ENCODE assay signal across 21 mouse cellular contexts in the genomic region with DNA sequence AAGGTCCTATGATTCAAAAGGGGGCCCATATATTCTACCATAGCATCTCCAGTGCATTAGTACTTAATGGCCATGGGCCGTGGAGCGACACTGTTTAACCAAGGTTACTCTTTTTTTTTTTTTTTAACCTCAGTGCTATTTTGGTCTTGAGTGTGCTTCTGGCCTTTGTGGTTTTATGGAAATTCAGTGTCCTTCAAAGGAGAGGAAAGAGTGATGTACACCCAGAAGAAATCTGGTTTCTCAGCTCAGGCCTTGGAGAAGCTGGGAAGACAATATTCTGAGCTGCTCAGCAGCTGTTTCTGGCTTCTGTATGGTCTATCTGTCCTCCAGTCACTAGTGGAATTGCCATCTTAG.
A peak's percentile ranks its signal among the peaks of the same experiment; 100 is the strongest.
DNase-seq lines count a peak whose midpoint lies in the region; ATAC-seq and TF ChIP-seq lines count a peak whose summit lies in the region.
"Had no signal": no experiment of that assay in that cellular context is flagged by ENCODE, and none has a peak within 500 bp of the region (broad histone marks: within the 10 kb centered on the region; RNA-seq: fewer than 3 reads in every experiment).

No protein-coding gene starts in this region.

- H3K4me1 ChIP-seq in heart, embryonic 14.5 days (ENCODE audit: control insufficient read depth in 2 of 2, insufficient read depth in 2 of 2, low read length in 2 of 2) = peaks cover 24 to 37% of the 10 kb centered on the region in 2 experiments
- peaks cover 32% of the 10 kb centered on the region for H3K4me1 ChIP-seq in hindbrain, embryonic 14.5 days (replicated peaks; ENCODE audit: control insufficient read depth, insufficient read depth, low read length)
- peaks cover 17% of the 10 kb centered on the region for H3K4me1 ChIP-seq in hindbrain, embryonic 16.5 days (ENCODE audit: control insufficient read depth, insufficient read depth, low read depth, low read length)

- H3K36me3 ChIP-seq in heart, embryonic 14.5 days (ENCODE audit: control insufficient read depth, insufficient read depth, low read length) = no peaks in the 10 kb centered on the region
- H3K36me3 ChIP-seq in hindbrain, embryonic 14.5 days (replicated peaks; ENCODE audit: control insufficient read depth, insufficient read depth) = no peaks in the 10 kb centered on the region
- H3K36me3 ChIP-seq in hindbrain, embryonic 16.5 days (ENCODE audit: control insufficient read depth, insufficient read depth, low read length) = no peaks in the 10 kb centered on the region
- H3K36me3 ChIP-seq: embryonic facial prominence, embryonic 10.5 days; limb, embryonic 13.5 days; liver, embryonic 13.5 days had no signal

- WGBS in heart, embryonic 14.5 days = 63% methylated on average over 2 of the region's 2 CpGs
- 80% methylated on average over 2 of the region's 2 CpGs for WGBS in hindbrain, embryonic 14.5 days
- WGBS in hindbrain, embryonic 16.5 days = 77% methylated on average over 2 of the region's 2 CpGs

- peak overlapping the region; percentile 31 for H3K4me2 ChIP-seq in heart, embryonic 14.5 days (ENCODE audit: low read length)
- no peak overlapping the region for H3K4me2 ChIP-seq in hindbrain, embryonic 14.5 days (replicated peaks)
- H3K4me2 ChIP-seq in hindbrain, embryonic 16.5 days (ENCODE audit: low read length) = no peak overlapping the region
- H3K4me2 ChIP-seq: forebrain, embryonic 13.5 days; limb, embryonic 13.5 days; liver, embryonic 13.5 days; lung, embryonic 14.5 days had no signal

- H3K27me3 ChIP-seq in heart, embryonic 14.5 days (ENCODE audit: control insufficient read depth, insufficient read depth, low read length) = no peaks in the 10 kb centered on the region
- H3K27me3 ChIP-seq in hindbrain, embryonic 14.5 days (ENCODE audit: control insufficient read depth, insufficient read depth, low read length) = no peaks in the 10 kb centered on the region
- no peaks in the 10 kb centered on the region for H3K27me3 ChIP-seq in hindbrain, embryonic 16.5 days (replicated peaks; ENCODE audit: control insufficient read depth, insufficient read depth, low read length)
- H3K27me3 ChIP-seq: forebrain, embryonic 13.5 days; Patski had no signal

- no peak for TF ChIP-seq CTCF in left cerebral cortex, adult 2 months (IDR thresholded peaks at IDR 0.05)

- H3K4me3 ChIP-seq in heart, embryonic 14.5 days (ENCODE audit: control insufficient read depth in 1 of 2, insufficient read depth in 1 of 2, low read depth in 1 of 2, low read length in 2 of 2) = no peak overlapping the region
- H3K4me3 ChIP-seq in left cerebral cortex, adult 2 months = no peak overlapping the region
- no peak overlapping the region for H3K4me3 ChIP-seq in hindbrain, embryonic 14.5 days (replicated peaks; ENCODE audit: low read length)
- no peak overlapping the region for H3K4me3 ChIP-seq in hindbrain, embryonic 16.5 days (ENCODE audit: low read length)
- H3K4me3 ChIP-seq: embryonic facial prominence, embryonic 10.5 days; forebrain, embryonic 13.5 days; limb, embryonic 13.5 days; liver, embryonic 13.5 days had no signal

- ATAC-seq in heart, embryonic 14.5 days (ENCODE audit: insufficient number of reproducible peaks, insufficient read depth, low FRiP score, low read depth) = no peak
- ATAC-seq in hindbrain, embryonic 14.5 days (ENCODE audit: low FRiP score) = no peak
- ATAC-seq in hindbrain, embryonic 16.5 days = no peak
- ATAC-seq: forebrain, embryonic 13.5 days; intestine, embryonic 16.5 days; Patski had no signal

- no peak overlapping the region for H3K9ac ChIP-seq in heart, embryonic 14.5 days (ENCODE audit: low read length)
- no peak overlapping the region for H3K9ac ChIP-seq in hindbrain, embryonic 14.5 days
- no peak overlapping the region for H3K9ac ChIP-seq in hindbrain, embryonic 16.5 days (ENCODE audit: low read depth, low read length)
- H3K9ac ChIP-seq: forebrain, embryonic 13.5 days; limb, embryonic 13.5 days; liver, embryonic 13.5 days; lung, embryonic 14.5 days had no signal

- intact Hi-C loops in heart, postnatal 36 days (cut with DNase I) = loop anchor here (2.0 to 10.0 kb wide), 3 partner anchors 280 to 726 kb away; no protein-coding TSS in a partner anchor
- intact Hi-C loops in left cerebral cortex, adult 2 months (cut with DNase I) = loop anchor here (10.0 kb wide), 2 partner anchors 334 to 434 kb away; no protein-coding TSS in a partner anchor
- intact Hi-C loops in left cerebral cortex, postnatal 36 days (cut with DNase I) = loop anchor here (10.0 kb wide), 2 partner anchors 434 to 734 kb away; no protein-coding TSS in a partner anchor

- H3K9me3 ChIP-seq in heart, embryonic 14.5 days (ENCODE audit: control insufficient read depth, low read length) = no peaks in the 10 kb centered on the region
- H3K9me3 ChIP-seq in hindbrain, embryonic 14.5 days (ENCODE audit: control insufficient read depth, low read length) = no peaks in the 10 kb centered on the region
- no peaks in the 10 kb centered on the region for H3K9me3 ChIP-seq in hindbrain, embryonic 16.5 days (ENCODE audit: control insufficient read depth, low read length)
- H3K9me3 ChIP-seq: embryonic facial prominence, embryonic 10.5 days; forebrain, embryonic 13.5 days; limb, embryonic 13.5 days; liver, embryonic 13.5 days had no signal

- peak overlapping the region; percentile 69 to 76; a peak in 3 of 4 replicates for H3K27ac ChIP-seq in heart, embryonic 14.5 days (replicated peaks in 1 of 2; ENCODE audit: control insufficient read depth in 1 of 2, insufficient read depth in 1 of 2, low read depth in 2 of 2, low read length in 2 of 2)
- peak overlapping the region; percentile 69; the same call in 1 of the 2 replicates for H3K27ac ChIP-seq in left cerebral cortex, adult 2 months
- H3K27ac ChIP-seq in hindbrain, embryonic 14.5 days = peak overlapping the region; percentile 70
- H3K27ac ChIP-seq in hindbrain, embryonic 16.5 days (ENCODE audit: low read depth, low read length) = peak overlapping the region; percentile 81
- H3K27ac ChIP-seq: limb, embryonic 13.5 days; liver, embryonic 13.5 days; stomach, postnatal 0 days had no signal

- DNase-seq in heart, postnatal 36 days = no peak
- no peak for DNase-seq in left cerebral cortex, adult 2 months (ENCODE audit: extremely low spot score in 1 of 2, low spot score in 2 of 2)
- no peak for DNase-seq in left cerebral cortex, postnatal 36 days (ENCODE audit: low spot score in 2 of 2)
- DNase-seq in hindbrain, embryonic 14.5 days (ENCODE audit: low spot score) = no peak
- no peak for DNase-seq in spleen, postnatal 36 days (ENCODE audit: low spot score in 2 of 2)
- DNase-seq: adrenal gland, adult 8-10 months; cerebellum, adult 9-10 months; gastrocnemius, postnatal 25 days; kidney, postnatal 36 days; liver, embryonic 13.5 days; lung, postnatal 36 days; right cerebral cortex, postnatal 4 days had no signal
